Comparison of ENCODE assay signal across 19 mouse cellular contexts in genomic region chr9:75362201-75362600, GRCm38 (mm10). TPM values are rescaled to one million over a fixed set of nuclear protein-coding genes. Genes with fewer than 3 reads are reported as not detected.
DNase-seq lines count a peak whose midpoint lies in the region; ATAC-seq and TF ChIP-seq lines count a peak whose summit lies in the region.
"Had no signal": no experiment of that assay in that cellular context is flagged by ENCODE, and none has a peak within 500 bp of the region (broad histone marks: within the 10 kb centered on the region; RNA-seq: fewer than 3 reads in every experiment).

No protein-coding gene starts in this region.

- H3K4me2 ChIP-seq in heart, postnatal 0 days (ENCODE audit: low read depth, low read length): no peak overlapping the region
- H3K4me2 ChIP-seq in hindbrain, postnatal 0 days (ENCODE audit: low read depth, low read length): no peak overlapping the region
- H3K4me2 ChIP-seq in forebrain, embryonic 11.5 days (ENCODE audit: low read depth, low read length, severe bottlenecking): no peak overlapping the region
- H3K4me2 ChIP-seq: heart, embryonic 15.5 days; hindbrain, embryonic 13.5 days had no signal

- H3K9me3 ChIP-seq in heart, postnatal 0 days (replicated peaks; ENCODE audit: control insufficient read depth, low read length): no peaks in the 10 kb centered on the region
- H3K9me3 ChIP-seq in hindbrain, postnatal 0 days (ENCODE audit: low read length): no peaks in the 10 kb centered on the region
- H3K9me3 ChIP-seq in forebrain, embryonic 11.5 days (ENCODE audit: control insufficient read depth, low read length): no peaks in the 10 kb centered on the region
- H3K9me3 ChIP-seq: embryonic facial prominence, embryonic 10.5 days; heart, embryonic 15.5 days; hindbrain, embryonic 13.5 days; midbrain, embryonic 10.5 days had no signal

- no peak for DNase-seq in heart, postnatal 0 days (ENCODE audit: low spot score)
- no peak for DNase-seq in heart, adult 8-10 months (ENCODE audit: low spot score)
- DNase-seq in lung, postnatal 10 days: peak; percentile 15
- DNase-seq in natural killer cell, adult 2 months (ENCODE audit: low spot score in 2 of 2): peak; percentile 26 to 61
- DNase-seq in hindbrain, postnatal 0 days (ENCODE audit: low spot score): no peak
- DNase-seq in forebrain, embryonic 11.5 days (ENCODE audit: low spot score): no peak
- no peak for DNase-seq in right cerebral cortex, postnatal 10 days (ENCODE audit: low spot score in 2 of 2)
- DNase-seq: layer of hippocampus, adult 9-11 months had no signal

- TF ChIP-seq CTCF in heart, postnatal 0 days (IDR thresholded peaks at IDR 0.05; ENCODE audit: low read depth): no peak
- no peak for TF ChIP-seq CTCF in hindbrain, postnatal 0 days (IDR thresholded peaks at IDR 0.05; ENCODE audit: low read depth)

- no peak overlapping the region for H3K4me3 ChIP-seq in heart, postnatal 0 days (ENCODE audit: low read depth, low read length)
- no peak overlapping the region for H3K4me3 ChIP-seq in hindbrain, postnatal 0 days (ENCODE audit: low read length)
- no peak overlapping the region for H3K4me3 ChIP-seq in forebrain, embryonic 11.5 days (ENCODE audit: low read depth, low read length)
- H3K4me3 ChIP-seq: embryonic facial prominence, embryonic 10.5 days; heart, embryonic 15.5 days; hindbrain, embryonic 13.5 days; midbrain, embryonic 10.5 days had no signal

- WGBS in heart, postnatal 0 days: 73% methylated on average over 4 of the region's 4 CpGs
- 88% methylated on average over 4 of the region's 4 CpGs for WGBS in hindbrain, postnatal 0 days
- WGBS in forebrain, embryonic 11.5 days: 93% methylated on average over 4 of the region's 4 CpGs

- ATAC-seq in heart, postnatal 0 days (ENCODE audit: insufficient read depth, low read depth): peak; percentile 13; the same call in 1 of the 2 replicates
- peak; percentile 72 for ATAC-seq in common myeloid progenitor, adult 5-6 weeks (replicated peaks; ENCODE audit: low read depth, poor library complexity, severe bottlenecking)
- no peak for ATAC-seq in hindbrain, postnatal 0 days
- ATAC-seq in forebrain, embryonic 11.5 days (replicated peaks; ENCODE audit: low FRiP score): no peak

- H3K27ac ChIP-seq in heart, postnatal 0 days (ENCODE audit: low read depth): no peak overlapping the region
- no peak overlapping the region for H3K27ac ChIP-seq in hindbrain, postnatal 0 days
- no peak overlapping the region for H3K27ac ChIP-seq in forebrain, embryonic 11.5 days (ENCODE audit: low read depth, low read length)
- H3K27ac ChIP-seq: embryonic facial prominence, embryonic 10.5 days; heart, embryonic 15.5 days; hindbrain, embryonic 13.5 days; liver, embryonic 14.5 days; midbrain, embryonic 10.5 days had no signal

- TF ChIP-seq EP300 in heart, postnatal 0 days (IDR thresholded peaks at IDR 0.05; ENCODE audit: low read depth): no peak

- no peaks in the 10 kb centered on the region for H3K36me3 ChIP-seq in heart, postnatal 0 days (replicated peaks; ENCODE audit: control insufficient read depth, insufficient read depth, low read length)
- H3K36me3 ChIP-seq in hindbrain, postnatal 0 days (ENCODE audit: insufficient read depth, low read length): no peaks in the 10 kb centered on the region
- H3K36me3 ChIP-seq in forebrain, embryonic 11.5 days (ENCODE audit: control insufficient read depth, insufficient read depth, low read length): no peaks in the 10 kb centered on the region
- H3K36me3 ChIP-seq: embryonic facial prominence, embryonic 10.5 days; heart, embryonic 15.5 days; hindbrain, embryonic 13.5 days; midbrain, embryonic 10.5 days had no signal

- peaks cover 8% of the 10 kb centered on the region; the same call in 1 of the 2 replicates for H3K4me1 ChIP-seq in heart, postnatal 0 days (ENCODE audit: control insufficient read depth, insufficient read depth)
- no peaks in the 10 kb centered on the region for H3K4me1 ChIP-seq in hindbrain, postnatal 0 days (ENCODE audit: insufficient read depth, low read length)
- no peaks in the 10 kb centered on the region for H3K4me1 ChIP-seq in forebrain, embryonic 11.5 days (replicated peaks; ENCODE audit: control insufficient read depth, insufficient read depth, low read length)
- H3K4me1 ChIP-seq: embryonic facial prominence, embryonic 10.5 days; hindbrain, embryonic 13.5 days; midbrain, embryonic 10.5 days had no signal

- H3K27me3 ChIP-seq in heart, postnatal 0 days (ENCODE audit: control insufficient read depth, insufficient read depth, low read length): no peaks in the 10 kb centered on the region
- H3K27me3 ChIP-seq in hindbrain, postnatal 0 days (ENCODE audit: insufficient read depth, low read length): no peaks in the 10 kb centered on the region
- H3K27me3 ChIP-seq in forebrain, embryonic 11.5 days (ENCODE audit: control insufficient read depth, insufficient read depth, low read length): no peaks in the 10 kb centered on the region
- H3K27me3 ChIP-seq: CH12.LX; heart, embryonic 15.5 days; hindbrain, embryonic 13.5 days had no signal

- H3K9ac ChIP-seq in heart, postnatal 0 days (replicated peaks; ENCODE audit: low read depth, low read length): no peak overlapping the region
- no peak overlapping the region for H3K9ac ChIP-seq in hindbrain, postnatal 0 days (replicated peaks; ENCODE audit: low read length)
- no peak overlapping the region for H3K9ac ChIP-seq in forebrain, embryonic 11.5 days (ENCODE audit: low read length)
- H3K9ac ChIP-seq: heart, embryonic 15.5 days; hindbrain, embryonic 13.5 days; liver, embryonic 14.5 days had no signal

RNA-seq across cellular contexts. Expression of gene Bcl2l10, which starts 14.6 kb away (rescaled TPM):
- not detected in 2 replicates for total RNA-seq in heart, postnatal 0 days (2014; rRNA removed; ENCODE audit: low replicate concordance)
- polyA plus RNA-seq in heart, postnatal 0 days (2015; fragmentation: Nextera tagmentation; extraction: Ambion mirVana): not detected in 2 replicates
- not detected for total RNA-seq in heart, adult 8-10 months (2022)
- not detected in 2 replicates for total RNA-seq in common myeloid progenitor, adult 5-6 weeks (2017)
- 0.73 TPM in 1 of 2 replicates, not detected in the other for total RNA-seq in hindbrain, postnatal 0 days (2014; rRNA removed)
- polyA plus RNA-seq in hindbrain, postnatal 0 days (2015; fragmentation: Nextera tagmentation; extraction: Ambion mirVana): not detected in 2 replicates
- not detected in 2 replicates for polyA plus RNA-seq in forebrain, embryonic 11.5 days (2014; fragmentation: Nextera tagmentation; extraction: Ambion mirVana)
- total RNA-seq: CH12.LX; gastrocnemius, postnatal 4 days; left cerebral cortex, postnatal 36 days had no signal
- polyA plus RNA-seq: activated CD4-positive, CD25-positive, alpha-beta regulatory T cell, adult 4 months; embryonic facial prominence, embryonic 10.5 days; heart, embryonic 15.5 days; hindbrain, embryonic 13.5 days; liver, embryonic 14.5 days; midbrain, embryonic 10.5 days; thymus, postnatal 0 days had no signal

RNA-seq across cellular contexts. Expression of gene Mapk6, which starts 47.6 kb away (rescaled TPM):
- 36.2 and 51.0 TPM in 2 replicates for total RNA-seq in heart, postnatal 0 days (2014; rRNA removed; ENCODE audit: low replicate concordance)
- 30.1 and 33.6 TPM in 2 replicates for polyA plus RNA-seq in heart, postnatal 0 days (2015; fragmentation: Nextera tagmentation; extraction: Ambion mirVana)
- 10 to 100 TPM; 21.8 to 25.3 (median 22.6) TPM for total RNA-seq in heart, adult 8-10 months (2022)
- 55.3 and 76.2 TPM in 2 replicates for total RNA-seq in common myeloid progenitor, adult 5-6 weeks (2017)
- 149 and 160 TPM in 2 replicates for total RNA-seq in hindbrain, postnatal 0 days (2014; rRNA removed)
- 95.7 and 109 TPM in 2 replicates for polyA plus RNA-seq in hindbrain, postnatal 0 days (2015; fragmentation: Nextera tagmentation; extraction: Ambion mirVana)
- polyA plus RNA-seq in forebrain, embryonic 11.5 days (2014; fragmentation: Nextera tagmentation; extraction: Ambion mirVana): 179 and 181 TPM in 2 replicates

RNA-seq across cellular contexts. Expression of gene Gnb5, which starts 56.1 kb away (rescaled TPM):
- total RNA-seq in heart, postnatal 0 days (2014; rRNA removed; ENCODE audit: low replicate concordance): 62.7 and 78.1 TPM in 2 replicates
- polyA plus RNA-seq in heart, postnatal 0 days (2015; fragmentation: Nextera tagmentation; extraction: Ambion mirVana): 68.1 and 74.9 TPM in 2 replicates
- 10 to 100 TPM; 20.4 to 25.1 (median 23.8) TPM for total RNA-seq in heart, adult 8-10 months (2022)
- total RNA-seq in common myeloid progenitor, adult 5-6 weeks (2017): 2.2 and 3.0 TPM in 2 replicates
- total RNA-seq in hindbrain, postnatal 0 days (2014; rRNA removed): 92.1 and 96.0 TPM in 2 replicates
- polyA plus RNA-seq in hindbrain, postnatal 0 days (2015; fragmentation: Nextera tagmentation; extraction: Ambion mirVana): 98.6 and 104 TPM in 2 replicates
- 31.1 and 34.1 TPM in 2 replicates for polyA plus RNA-seq in forebrain, embryonic 11.5 days (2014; fragmentation: Nextera tagmentation; extraction: Ambion mirVana)

Comparison
In these comparisons a context has a peak if more than half of its experiments do, and no peak if none do; other contexts are left out.
1. ATAC-seq: peak in heart, postnatal 0 days (single experiment) and common myeloid progenitor, adult 5-6 weeks (single experiment); none in hindbrain, postnatal 0 days (single experiment) and forebrain, embryonic 11.5 days (single experiment).
2. DNase-seq: peak in lung, postnatal 10 days (single experiment) and natural killer cell, adult 2 months (2 of 2); none in heart, postnatal 0 days (single experiment), heart, adult 8-10 months (single experiment), hindbrain, postnatal 0 days (single experiment), forebrain, embryonic 11.5 days (single experiment) and right cerebral cortex, postnatal 10 days (0 of 2).